Mouse (Mus musculus): ENCODE data around the gene Gpr162.
"Not testable (repeated sequence)": the region's sequence is repeated elsewhere in the genome, so short reads cannot be mapped to it uniquely, and the experiment has no call there.

Gpr162 gene

DNA sequence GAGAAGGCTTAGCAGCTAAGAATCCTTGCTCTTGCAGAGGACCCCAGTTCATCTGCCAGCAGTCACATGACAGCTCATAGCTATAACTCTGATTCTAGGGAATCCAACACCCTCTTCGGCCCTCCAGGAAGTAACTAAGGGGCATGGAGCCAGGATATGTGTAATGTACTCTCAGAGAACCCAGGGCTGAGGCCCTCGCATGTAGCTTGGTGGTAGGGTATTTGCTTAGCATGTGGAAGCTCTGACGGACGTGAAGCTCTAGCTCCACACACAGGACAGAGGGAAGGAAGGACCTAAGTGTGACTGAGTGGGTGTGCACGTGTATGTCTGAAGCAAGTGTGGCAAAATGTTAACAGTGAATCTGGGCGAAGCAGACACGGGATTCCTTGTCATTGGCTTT lies 27.4 kb downstream of the Gpr162 start:
- no peak for DNase-seq (ENCODE audit: low read depth)

DNA sequence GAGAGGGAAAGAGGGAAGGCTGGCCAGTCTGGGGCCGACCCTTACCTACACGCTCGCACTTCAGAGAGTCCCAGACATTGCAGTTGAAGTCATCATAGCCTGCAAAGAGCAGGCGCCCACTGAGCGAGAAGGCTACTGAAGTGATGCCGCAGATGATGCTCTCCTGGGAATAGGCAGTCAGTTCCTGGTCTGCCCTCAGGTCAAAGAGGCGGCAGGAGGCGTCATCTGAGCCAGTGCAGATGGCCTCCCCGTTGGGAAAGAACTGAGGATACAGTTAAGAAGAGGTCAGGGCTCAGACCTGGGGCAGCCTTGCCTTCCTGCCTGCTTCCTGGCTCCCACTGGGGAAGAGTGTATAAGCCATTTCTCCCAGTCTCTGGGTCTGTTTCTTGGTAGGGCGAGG lies 28.3 kb downstream of the Gpr162 start:
- no peak for DNase-seq (ENCODE audit: low read depth)

DNA sequence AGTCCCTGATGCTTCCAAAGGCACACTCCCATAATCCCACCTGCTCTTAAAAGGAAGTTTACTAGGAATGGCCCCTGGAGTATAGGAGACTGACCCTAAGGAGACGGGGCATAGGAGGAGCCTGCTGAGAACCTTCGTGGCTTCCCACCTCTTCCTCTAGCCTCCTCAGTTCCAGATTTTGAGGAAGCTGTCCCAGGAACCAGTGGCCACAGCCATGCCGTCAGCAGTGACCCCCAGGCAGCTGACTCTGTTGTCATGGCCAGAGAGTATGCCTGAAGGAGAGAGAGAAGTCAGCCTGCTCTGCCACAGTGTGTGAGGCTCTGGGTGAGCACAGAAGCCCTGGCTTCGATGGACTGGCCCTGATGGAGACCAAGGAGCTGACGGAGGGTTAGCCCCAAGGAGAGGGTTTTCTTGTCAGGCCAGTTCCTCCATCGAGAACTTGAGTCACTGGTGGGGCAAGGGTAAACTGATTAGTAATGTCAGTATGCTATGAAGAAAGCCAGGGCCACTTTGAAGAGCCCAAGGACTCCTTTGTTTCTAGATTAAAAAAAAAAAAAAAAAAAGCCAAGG lies 29.2 kb downstream of the Gpr162 start:
- no peak for DNase-seq (ENCODE audit: low read depth)

DNA sequence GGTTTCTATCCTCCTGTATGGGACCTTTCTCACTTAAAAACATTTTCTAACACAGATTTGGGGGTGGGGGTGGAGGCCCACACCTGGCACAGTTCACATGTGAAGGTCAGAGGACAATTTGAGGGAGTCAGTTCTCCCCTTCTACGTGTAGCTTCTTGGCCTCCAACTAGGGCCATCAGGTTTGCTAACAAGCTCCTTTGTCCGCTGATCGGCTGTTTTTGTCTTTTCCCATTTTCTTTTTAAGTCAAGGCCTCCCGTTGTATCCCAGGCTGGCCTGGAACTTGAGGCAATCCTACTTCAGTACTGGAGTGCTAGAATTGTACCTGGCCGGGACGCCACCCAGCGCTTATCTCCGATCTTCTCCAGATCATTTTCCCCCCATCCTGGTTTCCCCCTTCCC lies 32.1 kb downstream of the Gpr162 start:
- DNase-seq (ENCODE audit: low read depth): no peak

DNA sequence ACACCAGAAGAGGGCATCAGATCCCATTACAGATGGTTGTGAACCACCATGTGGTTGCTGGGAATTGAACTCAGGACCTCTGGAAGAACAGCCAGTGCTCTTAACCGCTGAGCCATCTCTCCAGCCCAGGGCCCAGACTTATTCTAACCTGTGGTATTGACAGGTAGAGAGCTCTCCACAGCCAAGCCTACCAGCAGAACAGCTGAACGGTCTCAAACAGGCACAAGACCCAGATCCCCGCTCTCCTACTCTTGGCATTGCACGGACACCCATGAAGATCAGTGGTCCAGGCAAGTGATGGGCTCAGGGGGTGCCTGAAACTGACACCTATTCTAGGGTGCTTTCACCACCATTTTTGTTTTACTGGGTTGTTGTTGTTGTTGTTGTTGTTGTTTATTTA lies 32.6 kb downstream of the Gpr162 start:
- not testable (repeated sequence) for DNase-seq (ENCODE audit: low read depth)

DNA sequence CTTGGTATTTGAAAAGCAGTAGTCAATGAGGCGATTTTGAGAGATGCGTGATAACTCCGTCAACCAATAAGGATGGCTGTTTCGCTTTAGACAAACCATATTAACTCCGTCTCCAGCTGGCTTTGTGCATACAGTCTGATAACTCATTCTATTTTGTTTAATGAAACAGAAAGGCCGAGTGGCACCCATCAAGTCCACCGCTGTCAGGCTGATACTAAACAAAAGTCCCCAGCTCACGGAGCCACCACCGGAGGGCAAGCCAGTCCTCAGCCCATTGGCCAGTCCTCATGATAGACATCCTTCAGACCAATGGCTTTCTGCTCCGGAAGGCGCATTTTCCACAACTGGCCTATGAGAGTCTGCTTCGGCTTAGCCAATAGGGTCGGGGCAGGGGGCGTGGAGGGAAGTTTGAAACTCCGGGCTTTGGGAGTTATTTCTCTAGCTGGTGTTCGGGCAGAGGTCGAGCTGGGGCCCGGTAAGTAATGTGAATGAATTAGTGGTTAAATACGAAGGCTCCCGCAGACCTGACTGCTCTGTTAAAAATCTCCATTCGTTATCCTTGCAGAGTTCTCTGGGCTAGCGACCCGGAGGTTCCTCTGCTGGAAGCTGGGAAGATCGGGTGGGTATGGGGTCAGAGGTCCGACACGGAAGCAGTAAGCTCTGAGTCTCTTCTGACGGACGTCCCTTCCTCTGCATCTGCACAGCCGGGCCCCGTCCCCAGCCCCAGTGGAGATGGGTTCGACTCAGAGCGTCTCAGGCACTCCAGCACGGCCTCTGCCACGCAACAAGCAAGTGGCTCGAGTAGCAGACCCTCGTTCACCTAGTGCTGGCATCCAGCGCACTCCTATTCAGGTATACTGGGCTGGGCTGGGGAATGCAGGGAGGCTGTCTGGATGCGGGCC lies 33.7 kb downstream of the Gpr162 start:
- DNase-seq (ENCODE audit: low read depth): peak; percentile 95

DNA sequence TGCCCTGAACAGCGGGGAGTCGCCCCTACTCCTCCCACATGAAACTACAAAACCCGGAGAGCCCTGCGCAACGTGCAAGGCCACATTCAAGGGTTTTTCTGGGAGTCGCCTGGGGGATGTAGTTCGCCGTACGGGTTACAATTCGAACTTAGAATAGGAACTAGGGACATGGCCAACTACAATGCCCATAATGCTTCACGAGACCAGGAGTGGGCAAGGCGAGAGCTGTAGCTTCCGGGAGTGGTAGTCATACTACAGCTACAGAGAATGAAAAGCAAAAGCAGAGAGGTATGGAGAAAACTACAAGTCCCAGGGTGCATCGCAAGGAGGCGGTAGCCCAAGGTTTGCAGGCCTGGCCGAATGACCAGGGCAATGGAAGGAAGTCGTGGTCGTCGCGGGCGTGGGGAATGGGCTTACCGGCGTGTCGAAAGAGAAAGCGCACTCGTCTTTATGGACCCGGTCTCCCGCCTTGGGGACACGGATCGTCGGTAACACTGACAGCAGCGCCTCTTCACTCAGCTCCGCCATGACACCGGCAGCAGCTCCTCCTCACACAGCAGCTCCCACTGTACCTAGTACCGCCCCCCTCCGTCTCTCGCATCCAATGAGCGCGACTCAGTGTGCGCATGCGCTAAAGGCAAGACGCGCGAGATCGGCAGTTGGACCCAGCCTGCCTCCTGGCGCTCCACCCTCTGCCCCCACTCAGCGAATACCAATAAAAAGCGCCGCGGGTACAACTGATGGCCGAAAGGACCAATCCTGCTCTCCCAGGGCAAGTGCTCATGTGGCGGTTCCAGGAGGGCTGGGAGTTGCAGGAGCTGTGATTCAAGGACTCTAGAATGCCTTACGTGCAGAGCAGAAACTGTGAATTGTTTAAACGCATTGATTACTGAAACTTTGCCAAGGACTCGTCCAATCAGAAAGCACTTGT lies 34.6 kb downstream of the Gpr162 start, which contains the start of the genes Usp5 and Cdca3:
Gene Usp5, minus strand, starts transcription at position 617 of the 931 bp plus-strand sequence.
Gene Cdca3, plus strand, starts transcription at position 680 of the 931 bp plus-strand sequence.
- DNase-seq (ENCODE audit: low read depth): peak; percentile 100

DNA sequence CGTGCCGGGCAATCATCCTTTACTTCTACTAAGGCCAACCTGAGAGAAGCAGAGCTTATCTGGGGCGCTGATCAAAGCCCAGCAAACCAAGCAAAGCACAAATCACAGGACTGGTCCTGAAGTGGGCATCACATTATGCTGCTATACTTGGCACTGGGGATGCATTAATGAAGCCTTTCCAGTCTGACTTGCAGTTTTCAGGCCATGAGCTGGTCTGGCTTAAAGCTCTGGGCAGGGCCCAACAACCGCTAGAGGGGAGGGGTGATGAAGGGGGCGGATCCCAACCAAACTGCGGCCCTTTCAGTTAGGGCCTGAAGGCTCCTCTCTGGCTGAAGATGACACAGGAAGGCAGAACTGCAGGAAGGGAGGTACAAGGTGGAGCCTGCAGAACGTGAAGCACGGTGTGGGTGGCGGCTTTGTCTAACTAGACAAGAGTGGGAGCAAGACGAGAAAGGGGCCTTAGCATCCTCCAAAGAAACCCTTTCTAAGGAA lies 35.6 kb downstream of the Gpr162 start:
- DNase-seq (ENCODE audit: low read depth): no peak

DNA sequence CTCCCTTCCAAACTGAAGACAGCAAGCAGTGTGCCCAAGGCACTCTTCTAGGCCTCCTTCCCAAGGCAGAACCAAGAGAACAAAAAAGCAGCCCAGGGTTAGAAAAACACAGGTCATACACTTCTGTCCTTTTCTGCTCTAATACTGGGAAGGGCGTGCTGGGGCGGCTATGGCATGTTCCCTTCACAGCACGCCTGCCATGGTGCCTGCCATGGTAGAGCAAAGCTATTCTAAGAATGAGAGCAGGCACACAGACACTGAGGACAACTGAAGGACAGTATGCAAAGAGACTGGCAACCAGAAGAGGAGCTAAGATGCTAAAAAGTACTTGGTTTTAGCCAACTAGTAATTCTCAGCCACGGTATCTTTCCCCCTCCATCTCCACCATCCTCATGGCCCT lies 41.7 kb downstream of the Gpr162 start:
- no peak for DNase-seq (ENCODE audit: low read depth)

DNA sequence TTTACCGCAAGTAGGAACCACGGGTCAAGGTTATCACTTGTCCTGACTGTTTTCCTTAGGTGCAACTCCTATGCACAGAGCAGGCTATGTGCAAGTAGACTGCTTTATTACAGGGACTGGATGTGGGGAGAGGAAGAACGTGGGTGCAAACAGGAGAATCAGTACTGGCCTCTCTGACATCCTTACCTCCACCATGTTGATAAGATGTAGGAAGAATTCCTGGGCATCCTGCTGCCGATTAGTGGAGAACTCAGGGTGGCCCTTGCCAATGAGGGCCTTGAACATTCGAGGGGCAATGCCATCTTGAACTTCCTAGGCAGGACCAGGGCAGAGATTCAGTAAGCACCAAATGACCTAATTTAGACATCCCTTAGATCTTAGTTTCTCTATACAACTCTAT lies 42.9 kb downstream of the Gpr162 start:
- DNase-seq (ENCODE audit: low read depth): no peak

DNA sequence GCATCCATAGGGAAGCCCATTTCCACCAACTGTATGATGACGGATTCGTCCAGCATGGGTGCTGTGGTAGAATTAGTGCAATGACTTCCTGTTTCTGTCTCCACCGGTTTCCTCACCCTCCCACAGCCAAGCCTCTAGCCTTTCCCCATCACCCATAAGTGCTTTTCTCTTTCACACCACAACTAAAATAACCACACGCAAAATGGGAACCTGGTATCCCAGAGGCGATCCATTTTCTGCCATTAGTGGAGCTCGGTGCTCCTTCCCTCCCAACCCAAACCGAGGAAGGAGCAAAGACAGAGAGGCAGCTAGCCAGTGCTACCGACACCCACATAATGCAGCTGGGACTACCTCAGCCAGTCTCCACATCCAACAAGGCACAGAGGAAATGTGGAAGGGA lies 45.8 kb downstream of the Gpr162 start:
- DNase-seq (ENCODE audit: low read depth): no peak

DNA sequence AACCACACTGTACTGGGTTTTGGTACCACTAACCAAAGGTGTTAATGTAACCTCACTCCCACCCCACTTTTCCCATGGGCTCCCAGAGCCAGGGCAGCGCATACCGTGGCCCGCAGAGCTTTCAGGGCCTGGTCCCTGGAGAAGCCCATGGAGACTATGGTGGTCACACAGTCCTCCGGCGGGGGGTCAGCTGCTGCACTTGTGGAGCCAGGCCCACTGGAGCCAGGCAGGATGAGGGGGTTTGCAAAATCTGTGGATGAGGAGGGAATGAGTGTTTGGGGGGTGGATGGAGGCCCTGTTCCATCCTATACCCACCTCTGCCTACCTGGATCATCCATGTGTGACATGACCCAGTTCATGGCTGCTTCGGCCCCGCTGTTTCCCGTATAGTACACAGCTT lies 46.2 kb downstream of the Gpr162 start:
- DNase-seq (ENCODE audit: low read depth): no peak

DNA sequence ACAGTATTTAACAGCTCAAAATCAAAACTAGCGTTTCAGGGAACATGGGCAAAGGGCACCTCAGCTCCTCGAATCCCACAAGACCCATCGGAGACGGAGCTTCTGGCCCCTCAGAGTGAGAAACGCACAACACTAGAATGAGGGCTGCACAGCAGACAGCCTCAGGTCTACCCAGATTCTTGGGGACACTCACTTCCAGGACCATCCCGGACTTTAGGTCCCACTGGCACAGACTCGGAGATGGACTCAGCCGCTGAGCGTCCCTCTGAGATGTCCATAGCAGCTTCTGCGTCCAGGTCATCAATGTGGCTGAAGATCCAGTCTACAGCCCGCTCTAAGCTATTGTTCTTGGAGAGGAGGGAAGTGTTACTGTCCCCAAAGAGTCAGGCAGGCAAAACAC lies 46.7 kb downstream of the Gpr162 start:
- no peak for DNase-seq (ENCODE audit: low read depth)

DNA sequence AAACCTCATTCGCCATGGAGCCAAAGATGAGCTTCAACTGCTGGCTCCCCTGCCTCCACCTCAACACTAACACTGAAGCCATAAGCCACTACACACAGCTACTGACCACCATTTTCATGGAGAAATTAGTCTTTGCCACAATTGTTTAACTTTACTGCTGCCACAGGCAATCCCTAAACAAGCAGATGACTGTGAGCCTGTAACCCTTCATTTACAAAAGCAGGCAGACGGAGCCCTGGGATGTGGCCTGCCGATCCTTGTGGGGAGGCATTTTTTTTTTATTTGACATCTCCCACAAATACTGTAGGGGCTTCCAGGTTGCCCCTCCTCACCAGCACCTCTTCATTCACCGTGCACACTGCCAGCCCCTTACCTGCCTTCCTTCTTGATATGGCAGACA lies 47.2 kb downstream of the Gpr162 start:
- no peak for DNase-seq (ENCODE audit: low read depth)

DNA sequence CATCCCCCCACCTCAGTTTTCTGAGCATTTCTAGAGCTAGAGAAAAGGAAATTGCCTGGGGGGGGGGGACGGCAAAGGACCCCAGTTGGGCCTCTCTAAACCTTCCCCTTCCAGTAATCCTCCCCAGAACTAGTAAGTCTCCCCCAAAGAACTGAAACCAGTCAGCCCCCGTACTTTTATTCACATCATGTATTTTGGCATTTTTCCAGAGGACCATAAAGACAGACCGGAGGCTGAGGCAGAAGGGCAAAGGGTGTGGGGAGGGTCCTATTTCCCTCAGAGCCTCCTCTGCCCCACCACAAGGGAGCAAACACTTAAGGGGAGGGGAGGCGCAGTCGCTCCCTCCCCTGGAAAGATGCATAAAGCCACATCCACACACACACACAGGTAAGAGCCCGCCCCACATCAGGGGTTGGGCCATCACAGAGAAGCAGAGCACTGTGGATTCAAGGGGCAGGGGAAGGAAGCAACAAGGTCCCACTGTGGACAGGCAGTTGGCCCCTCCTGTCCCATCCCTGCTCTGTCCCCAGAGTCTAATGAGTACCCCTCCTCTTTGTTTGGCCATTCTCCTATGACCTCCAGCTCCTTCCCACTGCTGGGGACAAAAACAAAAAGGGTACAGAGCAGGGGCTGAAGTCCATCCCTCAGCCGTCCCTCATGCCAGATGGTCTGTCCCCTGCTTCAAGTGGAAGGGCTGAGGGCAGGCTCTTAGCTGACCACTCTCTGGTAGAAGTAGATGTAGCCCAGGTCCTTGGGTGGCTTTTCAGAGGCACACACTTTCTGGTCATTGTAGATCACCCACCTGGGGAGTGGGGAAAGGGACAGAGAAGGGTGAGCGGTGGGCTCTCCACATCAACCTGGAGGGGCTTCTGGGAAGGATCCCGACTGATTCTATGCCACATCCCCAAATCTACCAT lies 48.7 kb downstream of the Gpr162 start:
- no peak for DNase-seq (ENCODE audit: low read depth)

DNA sequence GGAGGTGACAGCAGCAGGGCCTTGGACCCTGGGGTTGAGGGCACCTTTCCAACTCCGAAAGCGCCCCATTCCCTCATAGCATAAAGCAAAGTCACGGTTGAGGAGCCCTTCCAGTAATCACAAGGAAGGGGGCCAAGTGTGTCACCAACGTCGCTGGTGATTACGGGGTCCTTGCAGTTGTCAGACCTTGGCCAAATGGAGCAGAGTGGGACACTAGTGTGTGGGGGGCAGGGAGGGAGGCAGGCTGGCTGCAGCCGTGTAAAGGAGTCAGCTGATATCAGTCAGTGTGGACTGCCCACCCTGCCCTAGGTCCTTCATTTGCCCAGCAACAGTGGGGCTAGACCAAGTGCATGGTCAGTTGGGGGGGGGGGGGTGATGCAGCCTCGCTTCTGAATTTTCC lies 49.3 kb downstream of the Gpr162 start:
- no peak for DNase-seq (ENCODE audit: low read depth)

DNA sequence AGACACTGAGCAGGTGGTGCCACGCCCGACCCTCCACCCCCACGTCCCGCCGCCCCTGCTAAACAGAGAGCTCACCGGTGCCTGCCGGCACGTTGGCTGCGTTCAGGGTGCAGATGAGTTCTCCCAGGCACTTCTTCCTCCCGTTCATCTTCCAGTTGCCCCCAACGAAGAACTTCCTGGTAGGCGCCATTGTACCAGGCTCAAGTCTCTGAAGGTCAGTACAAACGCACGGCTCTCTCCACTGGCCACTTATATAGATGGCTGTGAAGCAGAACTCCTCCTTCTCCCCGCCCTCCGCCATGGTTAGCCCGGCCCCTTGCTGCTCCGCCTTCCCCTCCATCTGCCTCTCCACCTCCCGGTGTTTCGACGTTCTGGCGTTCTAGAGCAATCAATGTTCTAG lies 49.9 kb downstream of the Gpr162 start, which contains the start of gene Tpi1:
Gene Tpi1, minus strand, starts transcription at position 364 of the 400 bp plus-strand sequence.
- DNase-seq (ENCODE audit: low read depth): peak; percentile 78

DNA sequence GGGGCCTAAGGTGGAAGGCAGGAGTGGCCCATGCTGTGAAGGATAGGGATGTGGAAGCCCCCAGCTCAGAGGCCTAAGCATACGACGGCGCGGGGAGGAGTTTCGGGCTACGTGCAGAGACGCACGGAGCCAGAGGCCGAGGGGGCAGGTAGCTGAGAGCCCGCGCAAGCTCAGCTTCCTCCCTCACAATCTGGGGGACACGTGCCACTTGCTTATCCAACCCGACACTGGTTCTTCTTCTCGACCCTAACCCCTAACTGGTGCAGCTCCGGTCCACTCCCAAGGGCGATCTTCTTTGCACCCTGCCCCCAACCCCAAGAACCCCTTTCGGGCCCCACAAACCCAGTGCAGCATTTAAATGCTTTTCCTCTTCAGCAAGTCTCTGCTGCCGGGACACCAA lies 50.3 kb downstream of the Gpr162 start:
- no peak for DNase-seq (ENCODE audit: low read depth)

DNA sequence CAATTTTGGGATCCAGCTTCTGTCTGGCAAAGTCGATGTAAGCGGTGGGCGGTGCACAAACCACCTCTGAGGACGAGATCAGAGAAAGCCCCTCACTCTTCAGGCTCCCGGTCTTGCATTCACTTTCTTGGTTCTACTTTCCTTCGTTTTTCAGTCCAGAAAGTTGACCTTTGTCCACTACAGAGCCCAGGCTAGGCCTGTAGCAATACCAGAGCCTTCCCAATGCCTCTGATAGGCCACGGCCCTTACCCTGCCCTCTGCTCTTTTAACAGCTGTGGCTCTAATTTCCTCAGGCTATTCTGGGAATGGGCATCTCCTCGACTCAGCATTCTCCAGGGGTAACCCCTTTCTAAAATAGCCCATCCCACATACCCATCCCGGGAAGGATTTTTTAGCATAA lies 50.9 kb downstream of the Gpr162 start:
- no peak for DNase-seq (ENCODE audit: low read depth)

DNA sequence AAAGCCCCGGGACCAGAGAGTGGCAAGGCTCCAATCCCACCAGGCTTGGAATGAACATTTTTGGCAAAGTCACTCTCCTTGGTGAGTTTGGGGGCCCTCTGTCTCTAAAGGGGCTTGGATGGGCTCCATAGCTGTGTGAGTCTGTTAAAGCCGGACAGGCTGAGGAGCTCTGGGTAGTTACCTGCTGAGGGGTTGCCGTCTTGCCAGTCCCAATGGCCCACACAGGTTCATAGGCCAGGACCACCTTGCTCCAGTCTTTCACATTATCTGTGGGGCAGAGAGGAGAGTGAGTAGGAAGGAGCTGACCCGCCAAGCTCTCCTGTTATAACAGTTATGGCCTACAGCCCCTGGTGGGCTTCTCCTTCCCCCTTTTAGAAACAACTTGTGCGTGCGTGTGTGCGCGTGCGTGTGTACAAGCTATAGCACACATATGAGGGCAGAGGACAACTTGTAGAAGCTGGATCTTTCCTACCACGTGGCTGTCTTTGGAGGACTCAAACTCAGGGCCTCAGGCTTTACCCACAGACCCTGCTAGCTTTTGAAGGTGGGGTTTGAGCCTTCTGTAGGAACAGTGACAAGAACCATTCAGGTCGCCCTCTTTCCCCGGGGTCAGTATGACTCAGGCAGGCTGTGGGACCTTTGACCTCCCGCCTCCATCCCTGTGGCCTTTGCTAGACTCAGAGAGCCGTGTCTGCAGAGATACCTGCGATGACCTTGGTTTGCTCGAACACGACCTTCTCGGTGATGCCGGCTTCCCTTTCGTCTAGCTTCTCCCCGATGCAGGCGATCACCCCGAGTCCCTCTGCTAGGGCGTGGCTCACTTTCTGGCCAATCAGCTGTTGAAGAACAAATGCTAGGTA lies 51.9 kb downstream of the Gpr162 start:
- no peak for DNase-seq (ENCODE audit: low read depth)
